Mouse (Mus musculus) myocyte (in vitro differentiated cells): ENCODE data around the gene Grk3. TPM values are rescaled to one million over a fixed set of nuclear protein-coding genes. Genes with fewer than 3 reads are reported as not detected.

Experiments
- H3K27me3 ChIP-seq: one replicate; pipeline ENCODE4 v1.6.1; 2011; ENCODE audit not compliant: control insufficient read depth, insufficient read depth, insufficient read length
- H3K36me3 ChIP-seq: one replicate; pipeline ENCODE4 v1.6.1; 2011; ENCODE audit not compliant: control insufficient read depth, insufficient read depth
- H3K4me2 ChIP-seq: one replicate; pipeline ENCODE4 v1.6.1; 2011; ENCODE audit warnings: low read depth, control low read depth
- H3K4me3 ChIP-seq: one replicate; pipeline ENCODE4 v1.5.1; 2011; ENCODE audit warnings: mild to moderate bottlenecking, control low read depth, moderate library complexity
- H3K79me2 ChIP-seq: one replicate; pipeline ENCODE4 v1.6.1; 2011; ENCODE audit not compliant: control insufficient read depth, insufficient read depth
- H3ac ChIP-seq: one replicate; pipeline ENCODE4 v1.6.1; 2011; ENCODE audit not compliant: control insufficient read depth, insufficient read length
- CEBPB ChIP-seq: IDR thresholded peaks from 2 replicates; pipeline ENCODE4 v1.6.1; 2011; ENCODE audit warnings: mild to moderate bottlenecking, moderate library complexity; ENCODE audit not compliant: poor library complexity, insufficient read depth, severe bottlenecking
- E2F4 ChIP-seq: IDR thresholded peaks from one replicate; pipeline ENCODE4 v1.6.1; 2011; ENCODE audit warnings: mild to moderate bottlenecking, control low read depth, moderate library complexity; ENCODE audit not compliant: insufficient read depth
- MAX ChIP-seq: IDR thresholded peaks from one replicate; pipeline ENCODE4 v1.6.1; 2011; ENCODE audit warnings: low read depth, mild to moderate bottlenecking, control low read depth
- MYOD1 ChIP-seq, 3 experiments: IDR thresholded peaks; one replicate each; pipeline ENCODE4 v1.6.1; 2011; ENCODE audit warnings: control low read depth in 2 of 3, low read depth in 2 of 3, mild to moderate bottlenecking in 2 of 3, moderate library complexity in 1 of 3; ENCODE audit not compliant: insufficient read length in 2 of 3, control insufficient read depth in 1 of 3
- MYOG ChIP-seq, 3 experiments: IDR thresholded peaks; one replicate each; pipeline ENCODE4 v1.6.1; 2011; ENCODE audit warnings: control low read depth in 2 of 3, low read depth in 2 of 3, mild to moderate bottlenecking in 2 of 3; ENCODE audit not compliant: insufficient read length in 2 of 3, control insufficient read depth in 1 of 3, insufficient read depth in 1 of 3
- POLR2A ChIP-seq: IDR thresholded peaks from one replicate; pipeline ENCODE4 v1.6.1; 2011; ENCODE audit warnings: low read depth, mild to moderate bottlenecking, control low read depth, moderate library complexity; ENCODE audit not compliant: insufficient read length
- POLR2AphosphoS2 ChIP-seq: IDR thresholded peaks from one replicate; pipeline ENCODE4 v1.6.1; 2011; ENCODE audit warnings: low read depth, control low read depth; ENCODE audit not compliant: insufficient read length
- REST ChIP-seq: IDR thresholded peaks from one replicate; pipeline ENCODE4 v1.6.1; 2011; ENCODE audit warnings: mild to moderate bottlenecking, control low read depth, moderate library complexity; ENCODE audit not compliant: insufficient read depth, insufficient read length
- SRF ChIP-seq: IDR thresholded peaks from one replicate; pipeline ENCODE4 v1.6.1; 2011; ENCODE audit warnings: low read depth; ENCODE audit not compliant: control insufficient read depth, insufficient read length
- TCF12 ChIP-seq: IDR thresholded peaks from one replicate; pipeline ENCODE4 v1.6.1; 2011; ENCODE audit warnings: mild to moderate bottlenecking, control low read depth; ENCODE audit not compliant: poor library complexity, insufficient read depth, severe bottlenecking
- TCF3 ChIP-seq: IDR thresholded peaks from one replicate; pipeline ENCODE4 v1.6.1; 2011; ENCODE audit warnings: low read depth, control low read depth; ENCODE audit not compliant: insufficient read length
- USF1 ChIP-seq: IDR thresholded peaks from one replicate; pipeline ENCODE4 v1.6.1; 2011; ENCODE audit warnings: low read depth, mild to moderate bottlenecking, control low read depth, moderate library complexity
- polyA plus RNA-seq: library from polyadenylated mRNA; unstranded; fragments of >200 nt; fragmentation: generic; extraction: Trizol; gene quantifications from one replicate; pipeline ENCODE4 v1.2.1, GENCODE M21; 2012; ENCODE audit warnings: missing spikeins

Gene Grk3
- polyA plus RNA-seq, 1 experiment, result not detected

GRCm38 (mm10) chr5:112956841-112957240 lies 58.8 kb downstream of the Grk3 start:
- H3K4me2 ChIP-seq, result no peak overlapping the region

DNA sequence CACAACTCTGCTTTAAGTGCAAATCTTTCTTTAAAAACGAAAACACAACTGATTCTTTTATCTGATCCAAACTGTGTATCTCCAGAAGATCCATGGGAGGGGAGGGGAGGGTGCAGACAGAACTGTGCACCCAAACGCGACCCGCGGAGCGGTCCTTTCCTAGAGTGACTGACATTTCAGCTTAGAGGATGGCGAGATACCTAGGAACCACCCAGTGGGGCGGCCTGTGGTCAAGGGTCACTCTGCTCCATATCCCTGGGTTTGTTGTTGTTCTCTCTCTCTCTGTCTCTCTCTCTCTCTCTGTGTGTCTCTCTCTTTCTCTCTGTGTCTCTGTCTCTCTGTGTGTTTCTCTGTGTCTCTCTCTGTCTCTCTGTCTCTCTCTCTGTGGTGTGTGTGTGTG lies 59.2 kb downstream of the Grk3 start:
- Histone ChIP-seq H3K36me3 (no peaks in the 10 kb centered on the region), H3ac (no peak overlapping the region), H3K79me2 (no peaks in the 10 kb centered on the region), H3K4me2 (no peak overlapping the region), H3K27me3 (no peaks in the 10 kb centered on the region), H3K4me3 (no peak overlapping the region)
- TF ChIP-seq MYOG (IDR thresholded peaks at IDR 0.05; ENCODE audit: control insufficient read depth in 1 of 3, insufficient read depth in 1 of 3, insufficient read length in 2 of 3, low read depth in 2 of 3), result no peak
- TF ChIP-seq USF1, result no peak
- no peak for TF ChIP-seq MYOD1 (IDR thresholded peaks at IDR 0.05; ENCODE audit: control insufficient read depth in 1 of 3, insufficient read length in 2 of 3, low read depth in 2 of 3)
- no peak for TF ChIP-seq REST
- no peak for TF ChIP-seq CEBPB
- no peak for TF ChIP-seq SRF
- no peak for TF ChIP-seq POLR2A

More at GRCm38 (mm10) chr5:112956841-112957240, 58.8 kb downstream of the Grk3 start:
- H3K4me3 ChIP-seq, result no peak overlapping the region
- no peak for TF ChIP-seq USF1
- H3ac ChIP-seq, result no peak overlapping the region
- H3K79me2 ChIP-seq, result no peaks in the 10 kb centered on the region
- no peaks in the 10 kb centered on the region for H3K36me3 ChIP-seq
- no peaks in the 10 kb centered on the region for H3K27me3 ChIP-seq

GRCm38 (mm10) chr5:112950847-112951246 lies 64.7 kb downstream of the Grk3 start:
- Histone ChIP-seq H3K36me3 (no peaks in the 10 kb centered on the region), H3K4me3 (no peak overlapping the region), H3ac (no peak overlapping the region), H3K79me2 (no peaks in the 10 kb centered on the region), H3K4me2 (no peak overlapping the region), H3K27me3 (no peaks in the 10 kb centered on the region)
- TF ChIP-seq USF1 (no peak), TCF12 (no peak), TCF3 (no peak), E2F4 (no peak), CEBPB (no peak), REST (no peak), MYOD1 (IDR thresholded peaks at IDR 0.05; ENCODE audit: control insufficient read depth in 1 of 3, insufficient read length in 2 of 3, low read depth in 2 of 3) (no peak), MYOG (IDR thresholded peaks at IDR 0.05; ENCODE audit: control insufficient read depth in 1 of 3, insufficient read depth in 1 of 3, insufficient read length in 2 of 3, low read depth in 2 of 3) (no peak), POLR2AphosphoS2 (no peak), SRF (no peak), POLR2A (no peak)

DNA sequence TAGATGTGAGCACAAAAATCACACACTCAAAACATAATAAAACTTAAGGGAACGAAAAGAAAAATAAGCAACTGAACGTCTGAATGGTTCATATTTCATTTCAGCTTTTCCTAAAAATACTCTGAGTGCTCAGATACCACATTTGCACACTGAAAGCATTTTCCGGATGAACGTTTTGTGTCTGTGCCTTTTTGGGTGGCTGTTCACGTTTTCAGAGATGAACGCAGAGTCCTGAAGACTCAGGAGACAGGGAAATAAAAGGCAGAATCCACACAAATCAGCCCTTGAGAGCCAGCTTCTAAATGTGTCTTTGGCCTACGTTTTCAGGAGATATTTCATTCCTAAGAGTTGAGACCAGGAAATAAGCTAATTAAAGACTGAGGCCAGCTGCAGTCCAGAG lies 69.7 kb downstream of the Grk3 start:
- Histone ChIP-seq H3K4me2 (no peak overlapping the region), H3K4me3 (no peak overlapping the region), H3K79me2 (no peaks in the 10 kb centered on the region), H3K27me3 (no peaks in the 10 kb centered on the region), H3K36me3 (no peaks in the 10 kb centered on the region), H3ac (no peak overlapping the region)
- TF ChIP-seq MAX (no peak), CEBPB (no peak), SRF (no peak), REST (no peak), E2F4 (no peak), USF1 (no peak), MYOD1 (IDR thresholded peaks at IDR 0.05; ENCODE audit: control insufficient read depth in 1 of 3, insufficient read length in 2 of 3, low read depth in 2 of 3) (no peak), TCF12 (no peak), MYOG (IDR thresholded peaks at IDR 0.05; ENCODE audit: control insufficient read depth in 1 of 3, insufficient read depth in 1 of 3, insufficient read length in 2 of 3, low read depth in 2 of 3) (no peak), POLR2AphosphoS2 (no peak), POLR2A (no peak), TCF3 (no peak)

DNA sequence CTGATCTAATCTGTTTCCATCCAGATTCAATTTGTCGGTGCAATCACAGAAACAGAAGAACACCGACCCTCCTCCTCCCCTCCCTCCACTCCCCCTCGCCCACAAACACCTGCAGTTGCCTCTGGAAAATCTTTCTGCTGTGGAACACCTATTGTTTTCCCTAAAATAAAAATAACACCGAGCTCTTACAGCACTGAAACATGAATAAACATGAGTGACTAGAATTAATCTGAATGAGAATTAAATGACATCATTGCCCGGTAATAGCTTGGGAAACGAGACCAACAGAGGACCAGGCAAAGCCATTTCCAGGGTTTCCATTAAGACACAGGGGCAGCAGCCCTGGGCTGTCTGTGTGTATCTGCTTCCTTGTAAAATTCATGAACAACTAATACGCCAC lies 73.3 kb downstream of the Grk3 start:
- no peaks in the 10 kb centered on the region for H3K27me3 ChIP-seq
- no peaks in the 10 kb centered on the region for H3K36me3 ChIP-seq
- no peak for TF ChIP-seq TCF3
- no peak for TF ChIP-seq MYOG (IDR thresholded peaks at IDR 0.05; ENCODE audit: control insufficient read depth in 1 of 3, insufficient read depth in 1 of 3, insufficient read length in 2 of 3, low read depth in 2 of 3)
- TF ChIP-seq POLR2AphosphoS2, result no peak
- no peak for TF ChIP-seq TCF12
- no peak for TF ChIP-seq E2F4
- no peak for TF ChIP-seq POLR2A
- TF ChIP-seq USF1, result no peak
- TF ChIP-seq MYOD1 (IDR thresholded peaks at IDR 0.05; ENCODE audit: control insufficient read depth in 1 of 3, insufficient read length in 2 of 3, low read depth in 2 of 3), result no peak
- TF ChIP-seq REST, result no peak
- TF ChIP-seq SRF, result no peak
- no peak for TF ChIP-seq MAX
- no peak for TF ChIP-seq CEBPB
- no peak overlapping the region for H3K4me3 ChIP-seq
- H3K4me2 ChIP-seq, result no peak overlapping the region
- no peak overlapping the region for H3ac ChIP-seq
- H3K79me2 ChIP-seq, result no peaks in the 10 kb centered on the region
